Mouse (Mus musculus) forebrain, embryonic 15.5 days (tissue): ENCODE data around the gene Cnih1. TPM values are rescaled to one million over a fixed set of nuclear protein-coding genes. Genes with fewer than 3 reads are reported as not detected.
"Not testable (repeated sequence)": the region's sequence is repeated elsewhere in the genome, so short reads cannot be mapped to it uniquely, and the experiment has no call there.

Source experiments
- ATAC-seq: fragments of 200-750 bp; cut with Nextera tagmentation; replicated peaks from 2 replicates; pipeline ENCODE4 v1.8.0; 2017; ENCODE audit warnings: mild to moderate bottlenecking, moderate TSS enrichment, moderate library complexity
- H3K27ac ChIP-seq: fragments of 300-500 bp; sonication (generic); replicated peaks from 2 replicates; pipeline ENCODE4 v1.5.1; 2015; ENCODE audit warnings: mild to moderate bottlenecking, inconsistent platforms
- H3K27me3 ChIP-seq: fragments of 300-500 bp; sonication (generic); 2 replicates; pipeline ENCODE4 v1.6.1; 2015; ENCODE audit warnings: inconsistent platforms
- H3K36me3 ChIP-seq: fragments of 300-500 bp; sonication (generic); 2 replicates; pipeline ENCODE4 v1.6.1; 2015; ENCODE audit warnings: mild to moderate bottlenecking, inconsistent platforms
- H3K4me1 ChIP-seq: fragments of 300-500 bp; sonication (generic); 2 replicates; pipeline ENCODE4 v1.6.1; 2015; ENCODE audit warnings: inconsistent platforms
- H3K4me2 ChIP-seq: fragments of 300-500 bp; sonication (generic); replicated peaks from 2 replicates; pipeline ENCODE4 v1.6.1; 2015; ENCODE audit warnings: mild to moderate bottlenecking, inconsistent platforms
- H3K4me3 ChIP-seq: fragments of 300-500 bp; sonication (generic); 2 replicates; pipeline ENCODE4 v1.5.1; 2015; ENCODE audit warnings: mild to moderate bottlenecking, inconsistent platforms
- H3K9ac ChIP-seq: fragments of 300-500 bp; sonication (generic); replicated peaks from 2 replicates; pipeline ENCODE4 v1.6.1; 2015; ENCODE audit warnings: mild to moderate bottlenecking, inconsistent platforms
- H3K9me3 ChIP-seq: fragments of 300-500 bp; sonication (generic); 2 replicates; pipeline ENCODE4 v1.6.1; 2016; ENCODE audit warnings: inconsistent platforms
- WGBS: fragments of 180-500 bp; shearing (Covaris S2); methylation state at CpG from one replicate; pipeline ENCODE4 v1.1.7; 2015; ENCODE audit warnings: mixed read lengths; 5-methylcytosine and 5-hydroxymethylcytosine counted together
- polyA plus RNA-seq: library from polyadenylated mRNA; unstranded; fragments of >200 nt; fragmentation: Nextera tagmentation; extraction: Ambion mirVana; gene quantifications from 2 replicates; pipeline ENCODE4 v1.2.1, GENCODE M21; 2015

Gene Cnih1
- 145 and 150 TPM in 2 replicates for polyA plus RNA-seq

DNA sequence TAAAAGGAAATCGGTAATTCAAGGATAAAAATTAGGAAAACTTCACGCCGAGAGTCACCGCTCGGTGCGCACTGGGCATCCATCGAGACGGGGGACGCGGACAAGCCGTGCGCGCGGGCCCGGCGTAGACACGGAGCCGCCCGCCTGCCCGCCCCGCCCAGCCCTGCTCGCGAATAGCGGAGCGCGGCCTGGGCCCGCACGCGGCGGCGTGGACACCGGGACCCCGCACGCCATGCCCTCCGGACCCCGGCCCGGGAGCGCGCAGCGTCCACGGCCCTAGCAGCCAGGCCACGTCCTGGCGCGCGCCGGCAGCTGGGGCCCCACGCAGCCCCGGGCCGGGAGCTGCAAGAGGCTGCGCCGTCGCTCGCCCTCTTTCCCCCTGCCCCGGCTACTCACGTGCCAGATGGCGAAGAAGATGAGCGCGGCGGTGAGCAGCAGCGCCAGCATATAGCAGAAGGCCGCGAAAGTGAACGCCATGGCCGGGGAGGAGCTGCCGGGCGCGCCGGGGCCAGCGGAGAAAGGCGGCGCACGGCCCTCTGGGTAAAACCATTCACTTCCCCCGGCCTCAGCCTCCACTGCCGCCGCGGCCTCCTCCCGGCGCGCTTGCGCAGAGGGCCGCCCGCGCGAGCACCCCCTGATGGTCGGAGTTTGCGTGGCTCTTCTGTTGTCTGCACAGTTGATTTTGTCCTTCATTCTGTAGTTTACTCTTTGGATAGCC lies at the start of gene Cnih1:
Cnih1 (minus strand) TSS at position 625 of the 718 bp plus-strand sequence.
- peak within 1 kb of the TSS; percentile 87 for H3K4me3 ChIP-seq
- H3K9ac ChIP-seq = peak within 1 kb of the TSS; percentile 94
- peak within 1 kb of the TSS; percentile 57 for H3K4me2 ChIP-seq
- under 1% methylated on average over 85 of the region's 86 CpGs for WGBS
- peak within 1 kb of the TSS; percentile 96 for H3K27ac ChIP-seq
- no peaks in the 10 kb centered on the region for H3K9me3 ChIP-seq
- no peaks in the 10 kb centered on the region for H3K27me3 ChIP-seq
- H3K4me1 ChIP-seq = peaks cover 18% of the 10 kb centered on the region
- ATAC-seq = peak; percentile 98
- H3K36me3 ChIP-seq = 0 out of 2 replicates have a peak, but pooled peaks cover 6% of the 10 kb centered on the region

DNA sequence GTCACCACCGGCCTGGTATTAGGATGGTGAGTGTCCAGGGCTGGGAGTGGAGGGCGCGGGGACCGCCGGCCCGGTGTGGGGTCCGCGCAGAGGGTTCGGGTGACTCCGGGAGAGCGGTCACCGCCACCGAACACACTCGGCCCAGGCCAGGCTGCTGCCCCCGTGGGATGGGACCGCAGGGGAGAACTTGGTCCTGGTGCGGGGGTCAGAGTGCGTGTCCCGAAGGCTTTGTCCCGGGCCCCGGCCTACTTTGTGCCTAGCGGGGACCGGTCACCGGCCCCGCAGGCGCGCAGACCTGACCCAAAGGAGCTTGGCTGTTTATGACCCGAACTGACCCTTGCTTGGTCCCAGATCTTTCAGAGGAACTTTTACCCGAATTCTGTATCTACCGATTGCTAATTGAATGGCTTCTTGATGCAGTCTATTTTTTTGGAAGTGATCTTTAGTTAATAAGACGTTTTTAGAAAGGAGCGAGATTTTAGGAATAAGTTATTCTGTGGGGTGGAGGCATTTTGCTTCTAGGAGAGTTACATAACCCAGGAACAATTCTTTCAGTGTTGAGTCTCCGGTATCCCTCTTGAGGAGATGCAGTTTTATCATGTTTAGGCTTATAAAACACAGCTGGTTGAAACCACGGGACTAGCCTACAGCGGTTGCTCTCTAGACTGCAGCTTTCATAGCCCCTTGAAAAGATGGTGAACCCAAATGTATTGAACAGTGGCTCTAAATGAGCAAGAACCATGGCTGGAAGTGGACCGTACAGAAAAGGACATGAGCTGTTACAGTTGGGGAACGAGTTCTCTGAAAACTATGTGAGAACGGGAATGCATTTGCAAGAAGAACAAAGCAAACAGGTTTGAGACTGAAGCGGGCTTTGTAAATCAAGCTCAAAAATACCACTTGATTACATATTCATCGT lies 44.4 kb upstream of the Cnih1 start:
- Histone ChIP-seq H3K4me1 (peaks cover 11% of the 10 kb centered on the region), H3K4me2 (peak overlapping the region; percentile 96), H3K4me3 (peak overlapping the region; percentile 87), H3K27ac (no peak overlapping the region), H3K27me3 (no peaks in the 10 kb centered on the region), H3K36me3 (no peaks in the 10 kb centered on the region), H3K9me3 (no peaks in the 10 kb centered on the region), H3K9ac (peak overlapping the region; percentile 60)
- 6% methylated on average over 40 of the region's 40 CpGs for WGBS
- no peak; the same call in 1 of the 2 replicates for ATAC-seq

DNA sequence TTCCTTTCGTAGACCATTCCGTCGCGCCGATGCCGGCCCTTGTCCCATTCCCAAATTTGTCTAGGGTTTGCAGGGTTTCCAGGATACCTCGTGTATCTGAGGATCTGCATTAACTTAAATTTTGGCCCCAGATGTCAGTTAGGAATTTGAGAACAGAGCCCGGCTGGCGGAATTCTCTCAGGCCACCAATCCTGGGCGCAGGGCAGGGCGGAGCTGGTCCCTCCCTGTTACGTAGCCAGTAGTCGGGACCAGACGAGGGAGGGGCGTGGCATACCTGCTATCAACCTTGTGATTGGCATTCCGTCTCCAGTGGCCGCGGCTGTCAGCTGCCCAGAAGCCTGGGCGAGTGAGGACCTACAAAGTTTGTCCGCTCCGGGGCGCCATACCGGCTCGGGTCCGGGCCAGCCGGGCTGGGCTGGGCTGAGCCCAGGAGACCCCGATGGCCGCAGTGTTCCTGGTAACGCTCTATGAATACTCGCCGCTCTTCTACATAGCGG lies 43.7 kb upstream of the Cnih1 start, which contains the start of gene Cgrrf1:
Cgrrf1 (plus strand) TSS at position 289 of the 497 bp plus-strand sequence.
- Histone ChIP-seq H3K9ac (peak within 1 kb of the TSS; percentile 60), H3K9me3 (no peaks in the 10 kb centered on the region), H3K4me1 (peaks cover 11% of the 10 kb centered on the region), H3K36me3 (no peaks in the 10 kb centered on the region), H3K27me3 (no peaks in the 10 kb centered on the region), H3K4me3 (peak within 1 kb of the TSS; percentile 87), H3K27ac (no peak within 1 kb of the TSS), H3K4me2 (peak within 1 kb of the TSS; percentile 96)
- 1% methylated on average over 32 of the region's 32 CpGs for WGBS
- peak; percentile 97 for ATAC-seq

DNA sequence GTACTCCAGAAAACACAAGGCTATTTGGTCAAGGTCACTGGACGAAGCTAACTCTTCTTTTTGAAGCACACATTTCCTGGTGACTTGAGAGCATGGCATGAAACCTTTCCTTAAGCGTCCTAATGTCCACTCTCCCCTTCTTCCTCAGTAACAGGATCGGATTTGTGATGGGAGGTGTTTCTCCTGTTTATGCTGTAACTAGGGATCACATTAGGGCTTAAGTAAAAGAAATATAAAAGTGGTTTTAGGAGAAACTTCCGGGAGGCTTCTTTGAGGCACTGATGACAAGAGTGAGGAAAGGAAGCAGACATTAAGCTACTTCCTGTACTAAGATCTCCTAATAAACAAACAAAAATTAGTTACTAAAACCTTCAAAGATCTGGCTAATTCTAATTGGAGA lies 43.1 kb upstream of the Cnih1 start:
- 7% methylated on average over 4 of the region's 4 CpGs for WGBS
- peak overlapping the region; percentile 87 for H3K4me3 ChIP-seq
- H3K9ac ChIP-seq = peak overlapping the region; percentile 60
- no peak for ATAC-seq
- no peaks in the 10 kb centered on the region for H3K27me3 ChIP-seq
- H3K4me1 ChIP-seq = peaks cover 11% of the 10 kb centered on the region
- H3K9me3 ChIP-seq = no peaks in the 10 kb centered on the region
- peak overlapping the region; percentile 96 for H3K4me2 ChIP-seq
- no peaks in the 10 kb centered on the region for H3K36me3 ChIP-seq
- H3K27ac ChIP-seq = no peak overlapping the region

DNA sequence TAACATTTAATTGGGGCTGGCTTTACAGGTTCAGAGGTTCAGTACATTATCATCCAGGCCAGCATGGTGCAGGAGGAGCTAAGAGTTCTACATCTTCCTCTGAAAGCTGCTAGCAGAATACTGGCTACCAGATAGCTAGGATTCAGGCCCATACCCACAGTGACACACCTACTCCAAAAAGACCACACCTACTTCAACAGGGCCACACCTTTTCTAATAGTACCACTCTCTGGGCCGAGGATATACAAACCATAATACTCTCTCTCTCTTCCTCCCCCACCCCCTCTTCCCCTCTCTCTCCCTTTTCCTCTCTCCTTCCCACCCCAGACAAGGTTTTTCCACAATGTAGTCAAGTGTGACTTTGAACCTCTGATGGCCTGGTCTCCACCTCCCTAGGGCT lies 39.2 kb upstream of the Cnih1 start:
- Histone ChIP-seq H3K4me3 (no peak overlapping the region), H3K27me3 (0 out of 2 replicates have a peak, but pooled peaks cover 5% of the 10 kb centered on the region), H3K9ac (no peak overlapping the region), H3K27ac (no peak overlapping the region), H3K4me1 (peaks cover 7% of the 10 kb centered on the region), H3K9me3 (no peaks in the 10 kb centered on the region), H3K4me2 (no peak overlapping the region), H3K36me3 (no peaks in the 10 kb centered on the region)
- WGBS = 62% methylated on average over 1 of the region's 1 CpGs
- ATAC-seq = no peak

DNA sequence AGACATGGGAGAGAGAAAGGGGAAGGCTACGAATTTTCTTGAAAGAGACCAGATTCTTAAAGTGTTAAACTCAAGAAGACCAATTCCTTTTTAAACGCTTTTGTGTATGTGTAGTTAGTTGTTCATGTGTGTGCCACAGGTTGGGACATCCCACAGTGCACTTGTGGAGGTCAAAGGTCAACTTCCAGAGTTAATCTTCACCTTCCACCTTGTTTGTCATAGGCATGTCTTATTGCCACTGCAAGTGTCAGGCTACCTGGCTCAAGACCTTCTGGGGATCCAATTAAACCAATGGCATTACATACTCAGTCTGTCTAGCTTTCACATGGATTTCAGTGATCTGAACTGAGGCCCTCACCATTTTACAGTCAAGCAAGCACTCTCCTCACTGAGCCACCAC lies 35.8 kb upstream of the Cnih1 start:
- H3K9me3 ChIP-seq = no peaks in the 10 kb centered on the region
- peaks cover 15% of the 10 kb centered on the region for H3K4me1 ChIP-seq
- H3K27ac ChIP-seq = no peak overlapping the region
- H3K4me2 ChIP-seq = no peak overlapping the region
- no peak for ATAC-seq
- H3K4me3 ChIP-seq = no peak overlapping the region
- H3K36me3 ChIP-seq = no peaks in the 10 kb centered on the region
- WGBS = 81% methylated on average over 2 of the region's 2 CpGs
- 0 out of 2 replicates have a peak, but pooled peaks cover 5% of the 10 kb centered on the region for H3K27me3 ChIP-seq
- no peak overlapping the region for H3K9ac ChIP-seq

DNA sequence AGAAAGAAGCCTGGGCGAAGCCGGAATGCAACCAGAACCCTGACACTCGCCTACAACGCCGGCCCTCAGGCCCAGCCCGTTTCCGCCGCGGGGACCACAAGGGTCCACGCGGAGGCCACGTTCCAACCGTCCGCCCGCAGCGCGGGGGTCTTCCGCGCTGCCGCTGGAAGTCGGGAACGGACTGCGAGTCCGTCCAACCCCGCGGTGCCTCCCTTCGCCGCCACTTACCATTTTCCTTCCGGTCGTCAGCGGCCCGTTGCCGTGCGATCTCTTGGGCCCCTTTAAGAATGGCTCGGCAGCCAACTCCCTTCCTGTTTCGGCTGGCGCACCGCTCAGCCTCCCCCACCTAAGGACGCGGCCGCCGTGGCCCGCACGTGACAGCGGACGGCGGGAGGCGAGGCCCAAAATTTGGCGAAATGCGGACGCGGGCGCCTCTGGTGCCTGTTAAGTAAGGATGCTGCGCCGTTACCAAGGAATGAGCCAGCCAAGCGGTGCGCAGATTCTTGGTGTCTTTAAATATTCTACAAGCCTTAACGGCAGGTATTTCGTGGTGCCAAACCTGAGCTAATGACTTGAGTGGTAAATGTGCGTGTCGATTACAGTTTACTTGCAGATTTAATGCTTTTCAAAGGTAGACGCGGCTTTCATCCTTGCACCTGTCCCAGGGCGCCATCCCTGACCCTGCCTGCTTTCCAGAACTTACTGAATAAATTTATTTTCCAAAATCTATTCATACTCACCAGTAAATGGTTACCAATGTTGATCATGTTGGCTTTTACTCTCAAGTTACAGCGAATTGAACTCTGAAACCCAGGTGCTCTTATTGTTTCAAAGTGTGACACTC lies 33.9 kb upstream of the Cnih1 start, which contains the start of gene Gmfb:
Gmfb (minus strand) TSS at position 370 of the 844 bp plus-strand sequence.
- H3K27ac ChIP-seq = peak within 1 kb of the TSS; percentile 74
- H3K9ac ChIP-seq = peak within 1 kb of the TSS; percentile 75
- no peaks in the 10 kb centered on the region for H3K36me3 ChIP-seq
- H3K9me3 ChIP-seq = no peaks in the 10 kb centered on the region
- WGBS = under 1% methylated on average over 65 of the region's 65 CpGs
- 0 out of 2 replicates have a peak, but pooled peaks cover 5% of the 10 kb centered on the region for H3K27me3 ChIP-seq
- H3K4me1 ChIP-seq = peaks cover 15% of the 10 kb centered on the region
- H3K4me3 ChIP-seq = peak within 1 kb of the TSS; percentile 66
- H3K4me2 ChIP-seq = peak within 1 kb of the TSS; percentile 64
- ATAC-seq = peak; percentile 98

DNA sequence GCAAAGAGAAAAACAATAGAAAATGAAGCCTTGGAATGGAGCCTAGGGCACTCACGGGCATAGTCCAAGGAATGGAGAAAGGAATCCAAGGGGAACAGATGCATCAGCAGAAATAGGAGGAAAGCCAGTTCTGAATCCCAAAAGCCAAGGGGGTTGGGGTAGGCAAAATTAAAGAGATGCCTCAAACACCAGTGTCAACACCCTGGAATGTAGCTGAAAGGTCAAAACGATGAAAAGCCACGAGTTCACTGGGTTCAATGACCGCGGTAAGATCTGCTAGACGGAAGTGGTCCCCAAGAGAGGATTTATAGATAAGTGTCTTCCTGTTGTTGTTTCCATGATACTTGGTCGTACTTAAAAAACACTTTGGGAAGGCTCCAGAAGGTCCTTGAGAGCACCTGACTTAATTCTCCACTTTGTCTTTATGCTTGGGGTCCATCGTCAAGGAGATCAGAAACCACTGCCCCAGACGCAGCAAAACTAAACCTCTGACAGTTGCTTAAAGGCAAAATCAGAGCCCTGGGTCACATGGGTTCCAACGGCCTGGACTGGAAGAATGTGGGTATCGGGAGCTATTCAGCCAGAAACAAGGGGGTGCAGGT lies 33.2 kb upstream of the Cnih1 start:
- H3K4me2 ChIP-seq = peak overlapping the region; percentile 64
- peak overlapping the region; percentile 75 for H3K9ac ChIP-seq
- WGBS = 1% methylated on average over 11 of the region's 11 CpGs
- ATAC-seq = peak; percentile 1; the same call in 1 of the 2 replicates
- H3K4me3 ChIP-seq = peak overlapping the region; percentile 66
- H3K36me3 ChIP-seq = no peaks in the 10 kb centered on the region
- peaks cover 15% of the 10 kb centered on the region for H3K4me1 ChIP-seq
- H3K27ac ChIP-seq = peak overlapping the region; percentile 74
- 0 out of 2 replicates have a peak, but pooled peaks cover 5% of the 10 kb centered on the region for H3K27me3 ChIP-seq
- no peaks in the 10 kb centered on the region for H3K9me3 ChIP-seq

DNA sequence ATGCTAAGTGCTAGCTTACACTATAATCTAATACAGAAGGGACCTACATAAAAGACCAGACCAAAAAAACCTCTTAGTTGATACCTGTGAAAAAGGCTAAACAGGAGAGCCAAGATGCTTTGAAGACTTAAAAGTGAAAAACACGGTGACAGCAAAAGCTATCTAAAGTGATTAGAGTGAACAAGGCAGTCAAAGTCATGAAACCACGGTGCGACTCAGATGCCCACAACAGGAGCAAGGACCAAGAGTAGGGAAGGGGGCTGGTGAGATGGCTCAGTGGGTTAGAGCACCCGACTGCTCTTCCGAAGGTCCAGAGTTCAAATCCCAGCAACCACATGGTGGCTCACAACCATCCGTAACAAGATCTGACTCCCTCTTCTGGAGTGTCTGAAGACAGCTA lies 31.8 kb upstream of the Cnih1 start:
- H3K4me1 ChIP-seq = peaks cover 15% of the 10 kb centered on the region
- not testable (repeated sequence) for H3K9me3 ChIP-seq, H3K27me3 ChIP-seq, H3K36me3 ChIP-seq, H3K27ac ChIP-seq, H3K4me2 ChIP-seq, ATAC-seq, H3K9ac ChIP-seq, H3K4me3 ChIP-seq
- WGBS = 91% methylated on average over 5 of the region's 6 CpGs

DNA sequence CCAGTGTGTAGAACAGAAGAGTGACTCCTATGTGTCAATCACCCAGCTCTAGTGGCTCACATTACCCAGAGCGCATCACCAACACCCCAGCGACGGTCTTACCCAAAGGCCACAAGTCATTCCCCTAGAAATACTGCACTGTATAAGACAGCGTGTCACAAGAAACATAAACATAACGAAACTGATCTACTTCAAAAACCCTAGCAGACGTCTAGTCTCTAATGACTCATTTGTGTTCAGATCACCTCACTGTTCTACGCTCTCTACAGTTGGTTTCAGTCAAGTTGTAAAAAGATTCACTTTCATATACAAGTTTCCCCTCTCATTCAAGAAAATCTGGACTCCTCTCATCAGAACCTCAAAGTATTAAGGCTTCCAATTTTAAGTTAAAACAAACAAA lies 30.5 kb upstream of the Cnih1 start:
- no peak overlapping the region for H3K4me2 ChIP-seq
- whole genome bisulfite sequencing = 90% methylated on average over 7 of the region's 7 CpGs
- no peak for ATAC-seq
- 0 out of 2 replicates have a peak, but pooled peaks cover 5% of the 10 kb centered on the region for H3K27me3 ChIP-seq
- H3K4me3 ChIP-seq = no peak overlapping the region
- H3K9me3 ChIP-seq = no peaks in the 10 kb centered on the region
- H3K27ac ChIP-seq = no peak overlapping the region
- no peak overlapping the region for H3K9ac ChIP-seq
- peaks cover 3% of the 10 kb centered on the region; the same call in 1 of the 2 replicates for H3K36me3 ChIP-seq
- peaks cover 15% of the 10 kb centered on the region for H3K4me1 ChIP-seq
